Mouse (Mus musculus) embryonic fibroblast, embryonic 13.5 days (primary cell): Measurements from ENCODE around the gene Unc13d. TPM values are rescaled to one million over a fixed set of nuclear protein-coding genes. Genes with fewer than 3 reads are reported as not detected.

Source experiments
- H3K27ac ChIP-seq: 2 replicates; pipeline ENCODE4 v1.5.1; 2012; ENCODE audit warnings: low read length, control low read depth, inconsistent platforms; ENCODE audit not compliant: insufficient read depth
- H3K4me1 ChIP-seq: 2 replicates; pipeline ENCODE4 v1.6.1; 2011; ENCODE audit warnings: low read length; ENCODE audit not compliant: control insufficient read depth, insufficient read depth
- H3K4me3 ChIP-seq: 2 replicates; pipeline ENCODE4 v1.5.1; 2011; ENCODE audit warnings: mild to moderate bottlenecking, control low read depth, low read length; ENCODE audit not compliant: insufficient read depth
- CTCF ChIP-seq: IDR thresholded peaks from 2 replicates; pipeline ENCODE4 v1.5.1; 2011; ENCODE audit warnings: mild to moderate bottlenecking, control low read depth, low read length, moderate library complexity, borderline replicate concordance; ENCODE audit not compliant: insufficient read depth
- POLR2A ChIP-seq: IDR thresholded peaks from 2 replicates; pipeline ENCODE4 v1.6.1; 2011; ENCODE audit warnings: low read depth, mild to moderate bottlenecking, control low read depth, low read length, moderate library complexity
- polyA plus RNA-seq: library from polyadenylated mRNA; stranded (reverse); fragments of >200 nt; gene quantifications from 2 replicates; pipeline ENCODE4 v1.2.4, GENCODE M21; 2011; ENCODE audit warnings: low read depth; ENCODE audit not compliant: missing spikeins, insufficient read length

The Unc13d gene
- polyA plus RNA-seq, 1 experiment: not detected

GRCm38 (mm10) chr11:116012262-116012947 is 65.4 kb downstream of the Unc13d start, which contains the start of gene Galk1:
TSS of gene Galk1 (minus strand) at chr11:116012719.
- Histone ChIP-seq H3K4me1 (no peaks in the 10 kb centered on the region), H3K4me3 (peak within 1 kb of the TSS; percentile 67), H3K27ac (no peak within 1 kb of the TSS)
- TF ChIP-seq POLR2A (peak; percentile 84), CTCF (no peak)

Other genes starting within 250 kb of the Unc13d start
- gene Myo15b, start 219.6 kb downstream of the Unc13d start, polyA plus RNA-seq: not detected in 2 replicates
- gene Smim5, start 178.0 kb downstream of the Unc13d start, polyA plus RNA-seq: not detected in 2 replicates
- not detected in 2 replicates for gene Smim6, start 165.9 kb downstream of the Unc13d start, polyA plus RNA-seq
- 45.2 and 50.0 TPM in 2 replicates for gene Sap30bp, start 144.7 kb downstream of the Unc13d start, polyA plus RNA-seq
- 11.3 and 15.8 TPM in 2 replicates for gene Recql5, start 144.5 kb downstream of the Unc13d start, polyA plus RNA-seq
- gene Itgb4, start 103.3 kb downstream of the Unc13d start, polyA plus RNA-seq: 1.3 and 2.1 TPM in 2 replicates
- 50.8 and 58.6 TPM in 2 replicates for gene Galk1, start 65.2 kb downstream of the Unc13d start, polyA plus RNA-seq
- 339 and 513 TPM in 2 replicates for gene H3f3b, start 50.0 kb downstream of the Unc13d start, polyA plus RNA-seq
- gene Unk, start 47.6 kb downstream of the Unc13d start, polyA plus RNA-seq: 16.9 and 18.8 TPM in 2 replicates
- 55.1 and 63.8 TPM in 2 replicates for gene Wbp2, start 9.0 kb upstream of the Unc13d start, polyA plus RNA-seq
- 21.5 and 25.1 TPM in 2 replicates for gene Trim47, start 49.2 kb upstream of the Unc13d start, polyA plus RNA-seq
- gene Trim65, start 53.2 kb upstream of the Unc13d start, polyA plus RNA-seq: 2.8 and 2.9 TPM in 2 replicates
- gene Mrpl38, start 60.9 kb upstream of the Unc13d start, polyA plus RNA-seq: 31.6 and 32.5 TPM in 2 replicates
- gene Fbf1, start 90.2 kb upstream of the Unc13d start, polyA plus RNA-seq: 34.5 and 42.3 TPM in 2 replicates
- gene Ten1, start 120.9 kb upstream of the Unc13d start, polyA plus RNA-seq: 9.8 and 16.3 TPM in 2 replicates
- gene Acox1, start 121.1 kb upstream of the Unc13d start, polyA plus RNA-seq: 51.3 and 54.3 TPM in 2 replicates
- gene Evpl, start 160.1 kb upstream of the Unc13d start, polyA plus RNA-seq: 0.16 TPM in 1 of 2 replicates, not detected in the other
- 71.1 and 71.4 TPM in 2 replicates for gene Srp68, start 196.3 kb upstream of the Unc13d start, polyA plus RNA-seq
- gene Galr2, start 203.0 kb upstream of the Unc13d start, polyA plus RNA-seq: not detected in 2 replicates
- 54.1 and 60.1 TPM in 2 replicates for gene Exoc7, start 229.3 kb upstream of the Unc13d start, polyA plus RNA-seq